Mouse (Mus musculus): ENCODE data around the gene Pcmtd2.

DNA sequence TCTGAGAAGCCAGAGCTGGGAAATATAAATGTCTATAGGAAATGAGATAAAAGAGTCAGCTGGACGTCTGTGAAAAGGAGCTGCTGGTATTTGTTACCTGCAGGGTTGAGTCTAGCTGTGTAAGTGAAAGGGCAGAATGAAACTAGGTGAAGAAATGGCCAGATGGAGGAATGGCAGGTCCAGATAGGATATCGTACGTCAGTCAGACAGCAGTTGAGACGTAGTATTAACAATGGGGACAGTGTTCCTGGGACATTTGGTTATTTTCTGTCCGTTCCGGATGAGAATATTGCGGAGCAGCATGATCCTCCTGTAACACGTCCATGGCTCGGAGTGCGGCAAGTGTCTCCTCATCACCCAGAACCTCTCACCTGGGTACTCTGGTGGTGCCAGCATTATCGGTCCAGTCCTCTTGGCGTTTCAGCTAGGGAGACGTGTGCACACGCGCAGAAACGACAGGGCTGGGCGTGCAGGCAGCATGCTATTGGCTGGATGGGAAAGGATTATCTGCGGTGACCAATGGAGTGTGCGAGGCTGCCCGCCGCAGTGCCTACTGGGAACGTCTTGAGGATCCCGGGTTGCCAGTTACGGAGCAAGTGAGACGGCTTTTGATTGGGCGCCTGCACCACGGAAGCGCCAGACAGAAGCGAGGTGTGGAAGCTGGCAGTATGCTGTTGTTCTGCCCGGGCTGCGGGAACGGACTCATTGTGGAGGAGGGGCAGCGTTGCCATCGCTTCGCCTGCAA is 26.3 kb downstream of the Pcmtd2 start, which contains the start of gene Polr3k:
- peak; percentile 92 for TF ChIP-seq POLR2AphosphoS2 (IDR thresholded peaks at IDR 0.05; ENCODE audit: low read length)
- peak; percentile 93 for TF ChIP-seq ZMIZ1 (IDR thresholded peaks at IDR 0.05; ENCODE audit: low read depth, low read length)
- no peak for TF ChIP-seq GATA1 (IDR thresholded peaks at IDR 0.05; ENCODE audit: low read depth, low read length)
- no peak for TF ChIP-seq ZKSCAN1 (IDR thresholded peaks at IDR 0.05; ENCODE audit: low read depth, low read length)
- peak; percentile 70 for TF ChIP-seq TCF12 (IDR thresholded peaks at IDR 0.05; ENCODE audit: low read depth, low read length)
- no peak; the same call in 1 of the 2 replicates for TF ChIP-seq MYC (IDR thresholded peaks at IDR 0.05; ENCODE audit: low read depth, low read length)
- TF ChIP-seq CTCF (IDR thresholded peaks at IDR 0.05 in 2 of 3, conservative IDR thresholded peaks at IDR 0.05 in 1 of 3; ENCODE audit: control insufficient read depth in 1 of 3, insufficient read depth in 1 of 3, low read depth in 2 of 3, low read length in 3 of 3, poor library complexity in 1 of 3, severe bottlenecking in 1 of 3) = no peak
